9 mouse cellular contexts compared by ENCODE assay signal in genomic region chrX:102166986-102167385, GRCm38 (mm10). TPM values are rescaled to one million over a fixed set of nuclear protein-coding genes. Genes with fewer than 3 reads are reported as not detected.
A peak's percentile ranks its signal among the peaks of the same experiment; 100 is the strongest.
DNase-seq lines count a peak whose midpoint lies in the region; ATAC-seq and TF ChIP-seq lines count a peak whose summit lies in the region.
"Had no signal": no experiment of that assay in that cellular context is flagged by ENCODE, and none has a peak within 500 bp of the region (broad histone marks: within the 10 kb centered on the region; RNA-seq: fewer than 3 reads in every experiment).

No protein-coding gene starts in this region.

- peak overlapping the region; percentile 43; the same call in 1 of the 2 replicates for H3K9ac ChIP-seq in ES-E14 (ENCODE audit: insufficient read depth, low read depth, low read length, poor library complexity, severe bottlenecking)
- peak overlapping the region; percentile 16; the same call in 1 of the 2 replicates for H3K9ac ChIP-seq in forebrain, embryonic 13.5 days
- H3K9ac ChIP-seq in midbrain, embryonic 12.5 days (replicated peaks) = 0 out of 2 replicates have a peak overlapping the region, but pooled peaks have one; percentile 15

- H3K27ac ChIP-seq in ES-E14 (ENCODE audit: insufficient read depth, low read depth, low read length, poor library complexity, severe bottlenecking) = peak overlapping the region; percentile 38; the same call in 1 of the 2 replicates
- H3K27ac ChIP-seq in forebrain, embryonic 13.5 days = peak overlapping the region; percentile 35
- H3K27ac ChIP-seq in midbrain, embryonic 12.5 days (replicated peaks) = peak overlapping the region; percentile 68

- no peaks in the 10 kb centered on the region for H3K36me3 ChIP-seq in ES-E14 (ENCODE audit: control insufficient read depth, insufficient read depth, low read length, poor library complexity, severe bottlenecking)
- no peaks in the 10 kb centered on the region for H3K36me3 ChIP-seq in forebrain, embryonic 13.5 days (ENCODE audit: poor library complexity, severe bottlenecking)
- no peaks in the 10 kb centered on the region for H3K36me3 ChIP-seq in midbrain, embryonic 12.5 days

- no peaks in the 10 kb centered on the region for H3K27me3 ChIP-seq in forebrain, embryonic 13.5 days
- no peaks in the 10 kb centered on the region; the same call in 1 of the 2 replicates for H3K27me3 ChIP-seq in midbrain, embryonic 12.5 days

- DNase-seq in cerebellum, postnatal 10 days = peak; percentile 13 to 28
- no peak for DNase-seq in cerebellum, adult 9-11 months
- DNase-seq in ES-E14 (ENCODE audit: low read depth, low spot score) = no peak
- DNase-seq in T-cell, adult 2 months (ENCODE audit: low spot score) = no peak
- no peak for DNase-seq in right cerebral cortex, postnatal 4 days
- DNase-seq: cerebellum, adult 11-12 months had no signal

- H3K4me3 ChIP-seq in ES-E14 (ENCODE audit: insufficient read depth in 1 of 2, low read depth in 1 of 2, low read length in 2 of 2, poor library complexity in 1 of 2, severe bottlenecking in 1 of 2) = no peak overlapping the region
- no peak overlapping the region for H3K4me3 ChIP-seq in forebrain, embryonic 13.5 days
- H3K4me3 ChIP-seq in midbrain, embryonic 12.5 days = no peak overlapping the region

- ATAC-seq in forebrain, embryonic 13.5 days = no peak
- ATAC-seq in midbrain, embryonic 12.5 days (ENCODE audit: low FRiP score, low read depth) = 0 out of 2 replicates have a peak, but pooled peaks have one; percentile 16
- no peak for ATAC-seq in granulocyte monocyte progenitor cell, adult 5-6 weeks (replicated peaks; ENCODE audit: poor library complexity, severe bottlenecking)

- no peaks in the 10 kb centered on the region for H3K9me3 ChIP-seq in ES-E14 (ENCODE audit: control insufficient read depth, insufficient read depth, low read depth, low read length)
- no peaks in the 10 kb centered on the region for H3K9me3 ChIP-seq in forebrain, embryonic 13.5 days (replicated peaks)
- H3K9me3 ChIP-seq in midbrain, embryonic 12.5 days = no peaks in the 10 kb centered on the region

- in situ Hi-C loops in ES-E14 (cut with MboI; ENCODE audit: low sequenced_read_pairs in 2 of 2, unreplicated experiment in 2 of 2) = no loop called here

- H3K4me2 ChIP-seq in forebrain, embryonic 13.5 days = no peak overlapping the region
- no peak overlapping the region for H3K4me2 ChIP-seq in midbrain, embryonic 12.5 days (replicated peaks)

- 25% methylated on average over 6 of the region's 6 CpGs for WGBS in forebrain, embryonic 13.5 days
- 33% methylated on average over 6 of the region's 6 CpGs for WGBS in midbrain, embryonic 12.5 days

- H3K4me1 ChIP-seq in ES-E14 (ENCODE audit: control insufficient read depth in 2 of 2, insufficient read depth in 2 of 2, low read length in 2 of 2, poor library complexity in 1 of 2) = no peaks in the 10 kb centered on the region
- H3K4me1 ChIP-seq in forebrain, embryonic 13.5 days = peaks cover 9% of the 10 kb centered on the region; the same call in 1 of the 2 replicates
- peaks cover 8% of the 10 kb centered on the region for H3K4me1 ChIP-seq in midbrain, embryonic 12.5 days

TF ChIP-seq in ES-E14, 5 proteins besides CTCF, POLR2A, EP300 and RAD21:
- TF ChIP-seq HCFC1 (IDR thresholded peaks at IDR 0.05; ENCODE audit: borderline replicate concordance, insufficient read depth, low read length) (no peak), ZC3H11A (IDR thresholded peaks at IDR 0.05; ENCODE audit: borderline replicate concordance, low read depth, low read length) (no peak), CHD2 (IDR thresholded peaks at IDR 0.05; ENCODE audit: low read depth, low read length) (no peak), ZNF384 (IDR thresholded peaks at IDR 0.05; ENCODE audit: low read depth, low read length) (no peak), MAFK (IDR thresholded peaks at IDR 0.05; ENCODE audit: insufficient read depth, low read depth, low read length) (no peak)

RNA-seq across cellular contexts. Expression of gene Ercc6l, which starts 10.1 kb away (rescaled TPM):
- 16.1 and 19.3 TPM in 2 replicates for total RNA-seq in ES-E14 (2012; rRNA removed)
- 9.8 and 9.9 TPM in 2 replicates for polyA plus RNA-seq in forebrain, embryonic 13.5 days (2015; fragmentation: Nextera tagmentation; extraction: Ambion mirVana)
- polyA plus RNA-seq in midbrain, embryonic 12.5 days (2016; fragmentation: Nextera tagmentation; extraction: Ambion mirVana) = 13.4 and 13.9 TPM in 2 replicates
- total RNA-seq in granulocyte monocyte progenitor cell, adult 5-6 weeks (2014; fragmentation: Nextera tagmentation) = 22.2 and 22.5 TPM in 2 replicates
- 26.6 and 31.8 TPM in 2 replicates for total RNA-seq in granulocyte monocyte progenitor cell, adult 5-6 weeks (2017)

RNA-seq across cellular contexts. Expression of gene Rps4x, which starts 22.2 kb away (rescaled TPM):
- total RNA-seq in ES-E14 (2012; rRNA removed) = 1,621 and 1,818 TPM in 2 replicates
- polyA plus RNA-seq in forebrain, embryonic 13.5 days (2015; fragmentation: Nextera tagmentation; extraction: Ambion mirVana) = 577 and 591 TPM in 2 replicates
- 479 and 497 TPM in 2 replicates for polyA plus RNA-seq in midbrain, embryonic 12.5 days (2016; fragmentation: Nextera tagmentation; extraction: Ambion mirVana)
- total RNA-seq in granulocyte monocyte progenitor cell, adult 5-6 weeks (2014; fragmentation: Nextera tagmentation) = 4,285 and 4,418 TPM in 2 replicates
- total RNA-seq in granulocyte monocyte progenitor cell, adult 5-6 weeks (2017) = 2,798 and 2,878 TPM in 2 replicates

RNA-seq across cellular contexts. Expression of gene Pin4, which starts 47.7 kb away (rescaled TPM):
- total RNA-seq in ES-E14 (2012; rRNA removed) = 36.4 and 85.2 TPM in 2 replicates
- polyA plus RNA-seq in forebrain, embryonic 13.5 days (2015; fragmentation: Nextera tagmentation; extraction: Ambion mirVana) = 70.5 and 86.0 TPM in 2 replicates
- polyA plus RNA-seq in midbrain, embryonic 12.5 days (2016; fragmentation: Nextera tagmentation; extraction: Ambion mirVana) = 75.5 and 79.3 TPM in 2 replicates
- 65.5 and 77.0 TPM in 2 replicates for total RNA-seq in granulocyte monocyte progenitor cell, adult 5-6 weeks (2014; fragmentation: Nextera tagmentation)
- total RNA-seq in granulocyte monocyte progenitor cell, adult 5-6 weeks (2017) = 83.2 and 99.1 TPM in 2 replicates

Comparison
In these comparisons a context has a peak if more than half of its experiments do, and no peak if none do; other contexts are left out.
1. DNase-seq: peak in cerebellum, postnatal 10 days (2 of 2); none in cerebellum, adult 9-11 months (single experiment), ES-E14 (single experiment), T-cell, adult 2 months (single experiment) and right cerebral cortex, postnatal 4 days (single experiment).
2. Peak in every context shown above with its lines, with median percentiles within 50 percentile points of each other: H3K27ac ChIP-seq and H3K9ac ChIP-seq.